Mouse (Mus musculus) CD8-positive naive resting alpha-beta T cell, adult 2 months (primary cell): ENCODE results near the gene Myo6.

Source experiments
- DNase-seq, 2 experiments: peaks; one replicate each; pipeline ENCODE4 v3.0.0; 2022; ENCODE audit warnings: low read depth in 2 of 2, low spot score in 2 of 2

Myo6 gene

DNA sequence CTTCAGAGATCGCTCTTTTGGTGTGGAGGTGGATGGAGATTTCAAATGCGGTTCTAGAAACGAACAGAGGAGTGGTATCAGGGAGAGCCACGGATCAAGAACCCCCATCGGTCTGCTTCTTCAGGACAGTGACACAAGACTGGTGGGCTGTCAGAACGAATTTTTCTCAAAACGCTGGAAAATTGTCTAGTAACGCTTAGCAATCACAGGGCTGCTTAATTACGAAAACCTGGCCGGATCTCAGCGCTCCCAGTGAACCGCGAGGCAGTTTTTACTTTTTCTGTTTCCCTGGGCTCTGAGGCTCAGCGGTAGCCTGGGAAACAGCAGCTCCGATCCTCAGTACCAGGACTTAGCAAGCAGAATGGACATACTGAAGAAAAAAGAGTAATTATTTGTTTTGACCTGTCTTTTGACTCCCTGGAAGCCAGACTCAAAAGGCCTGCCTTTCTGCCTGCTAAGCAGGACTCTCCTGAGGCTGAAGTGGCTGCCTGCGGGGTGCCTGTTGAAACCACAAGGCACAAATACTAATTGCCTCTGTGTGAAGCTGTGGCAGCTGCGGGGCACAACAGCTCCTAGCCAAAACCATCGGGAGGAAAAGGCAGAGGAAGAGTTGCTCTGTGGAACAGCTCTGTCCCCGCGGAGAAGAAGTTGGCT lies 187.0 kb downstream of the Myo6 start:
- DNase-seq = no peak

DNA sequence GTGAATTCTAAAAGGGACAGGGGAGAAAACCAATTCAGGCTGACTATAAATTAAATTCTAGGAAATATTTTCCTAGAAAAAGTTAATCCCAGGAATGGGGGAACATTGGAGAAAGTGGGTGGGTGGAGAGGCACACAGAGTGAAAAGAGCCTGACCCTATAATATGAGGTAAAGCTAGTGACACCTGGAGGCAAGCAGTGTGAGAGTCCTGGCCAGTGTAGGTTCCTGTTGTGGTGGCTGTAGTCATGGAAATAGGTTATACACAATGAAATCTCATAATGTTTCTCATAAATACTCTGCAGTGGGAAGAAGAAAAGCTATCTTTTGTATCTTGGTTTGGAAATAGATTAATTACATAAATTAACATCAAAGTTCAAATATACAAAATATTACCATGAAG lies 195.2 kb downstream of the Myo6 start:
- no peak for DNase-seq
